Mouse (Mus musculus) heart, postnatal 10 days (tissue): ENCODE data around the gene Jag2. TPM values are rescaled to one million over a fixed set of nuclear protein-coding genes. Genes with fewer than 3 reads are reported as not detected.

Experiments
- DNase-seq, 2 experiments: peaks; one replicate each; pipeline ENCODE4 v3.0.0; 2021
- intact Hi-C: fragments of 180-260 bp; cut with DNase I; formaldehyde crosslinking; loops from one replicate; pipeline ENCODE4 v1.15.1; 2025
- total RNA-seq, 2 experiments: library from RNA; stranded (reverse); gene quantifications; 2 replicates each; pipeline ENCODE4 v1.2.3; 2021

The Jag2 gene
- total RNA-seq, 2 experiments from 2014 or later = 36.1 to 38.5 TPM

- intact Hi-C loops = no loop called here
- DNase-seq = no peak
These were observed 16.4 kb downstream of the Jag2 start for GRCm38 (mm10) chr12:112912951-112913745.

DNA sequence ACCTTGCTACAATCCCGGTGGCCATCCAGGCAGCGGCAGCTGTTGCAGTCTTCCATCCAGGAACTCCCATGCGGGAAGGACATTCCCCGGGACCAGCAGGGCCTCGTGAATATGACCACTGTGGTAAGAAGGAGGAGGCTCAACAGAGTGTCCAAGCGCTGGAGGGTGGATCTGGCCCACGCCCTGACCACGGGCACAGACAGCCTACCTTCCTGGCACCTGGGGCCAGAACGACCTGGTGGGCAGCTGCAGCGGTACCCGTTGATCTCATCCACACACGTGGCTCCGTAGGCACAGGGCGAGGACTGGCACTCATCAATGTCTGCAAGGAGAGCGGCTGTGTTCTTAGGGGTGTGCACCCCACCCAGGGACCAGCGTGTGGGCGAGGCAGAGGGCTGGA, 17.9 kb downstream of the Jag2 start:
- DNase-seq = no peak
- intact Hi-C loops = no loop called here

DNA sequence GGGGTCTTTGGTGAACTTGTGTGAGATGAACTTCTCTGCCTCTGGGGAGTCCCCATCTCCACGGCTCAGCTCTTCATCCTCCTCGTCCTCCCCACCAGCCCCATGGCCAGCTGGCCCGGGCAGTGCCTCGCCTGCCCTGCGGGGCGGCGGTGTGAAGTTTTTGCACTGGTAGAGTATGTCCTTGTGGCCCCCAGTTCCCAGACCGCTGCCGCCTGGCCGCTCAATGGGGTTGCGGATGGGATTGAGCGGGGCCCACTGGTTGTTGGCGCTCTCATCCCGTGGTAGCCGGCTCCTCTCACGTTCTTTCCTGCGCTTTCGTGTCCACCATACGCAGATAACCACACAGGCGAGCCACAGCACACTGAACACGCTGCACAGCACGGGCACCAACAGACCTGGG, 20.6 kb downstream of the Jag2 start:
- intact Hi-C loops = no loop called here
- no peak for DNase-seq

GRCm38 (mm10) chr12:112905001-112905400, 24.6 kb downstream of the Jag2 start:
- no peak for DNase-seq
- intact Hi-C loops = no loop called here

DNA sequence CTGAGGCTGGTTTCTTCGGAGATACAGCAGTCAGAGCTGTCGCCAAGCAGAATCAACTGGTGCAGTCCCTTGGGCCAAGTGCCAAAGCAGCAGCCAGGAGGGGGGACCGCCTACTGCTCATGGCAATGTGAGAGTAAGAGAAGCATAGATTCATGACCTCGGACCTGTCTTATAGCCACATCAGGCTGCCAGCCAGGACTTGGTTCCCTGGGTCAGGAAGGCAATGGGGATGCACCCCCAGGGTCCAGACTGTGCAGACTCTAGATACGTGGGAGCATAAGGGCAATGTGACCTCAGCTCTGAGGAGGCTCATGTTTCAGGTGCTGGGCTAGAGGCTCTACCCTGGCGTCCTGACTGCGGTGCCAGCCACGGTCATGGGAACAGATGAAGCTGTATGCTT, 25.6 kb downstream of the Jag2 start:
- intact Hi-C loops = no loop called here
- DNase-seq = no peak

DNA sequence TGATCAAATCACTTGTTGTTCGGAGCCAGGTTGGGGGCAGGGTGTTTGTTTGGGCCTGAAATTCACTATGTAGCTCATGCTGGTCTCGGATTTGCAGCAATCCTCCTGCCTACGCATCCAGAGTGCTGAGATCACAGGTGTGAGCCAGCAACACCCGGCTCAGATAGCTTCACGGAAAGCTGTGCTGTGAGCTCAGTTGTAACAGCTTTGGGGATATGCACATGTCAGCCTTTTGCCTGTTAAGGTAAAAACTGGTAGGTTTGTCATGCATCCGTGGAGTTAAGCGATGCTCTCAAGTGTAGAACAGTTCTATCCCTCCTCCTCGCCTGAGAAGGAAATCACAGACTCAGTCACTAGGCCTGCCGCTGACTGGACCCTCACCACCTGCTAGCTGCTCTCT, 28.9 kb downstream of the Jag2 start:
- no peak for DNase-seq
- intact Hi-C loops = no loop called here

DNA sequence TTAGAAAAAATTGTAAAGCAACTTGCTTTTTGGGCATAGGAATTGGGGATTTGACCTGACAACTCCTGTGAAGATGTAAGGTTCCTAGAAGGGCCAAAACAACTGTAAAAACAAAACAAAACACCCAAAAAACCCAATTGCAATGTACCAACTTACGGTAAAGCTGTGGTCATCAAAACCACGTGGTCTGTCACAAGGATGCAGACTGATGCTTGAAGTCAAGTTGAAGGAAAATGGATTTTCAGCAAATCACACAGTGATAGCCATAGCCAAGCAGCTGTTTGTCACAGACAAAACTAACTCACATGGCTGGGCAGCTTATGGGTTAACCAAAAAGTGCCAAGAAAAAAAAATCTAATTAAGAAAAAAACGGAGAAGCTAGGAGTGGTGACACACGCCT, 30.6 kb downstream of the Jag2 start:
- DNase-seq = no peak
- intact Hi-C loops = no loop called here

- DNase-seq = no peak
- intact Hi-C loops = no loop called here
These were observed 31.2 kb downstream of the Jag2 start for GRCm38 (mm10) chr12:112898351-112898750.

DNA sequence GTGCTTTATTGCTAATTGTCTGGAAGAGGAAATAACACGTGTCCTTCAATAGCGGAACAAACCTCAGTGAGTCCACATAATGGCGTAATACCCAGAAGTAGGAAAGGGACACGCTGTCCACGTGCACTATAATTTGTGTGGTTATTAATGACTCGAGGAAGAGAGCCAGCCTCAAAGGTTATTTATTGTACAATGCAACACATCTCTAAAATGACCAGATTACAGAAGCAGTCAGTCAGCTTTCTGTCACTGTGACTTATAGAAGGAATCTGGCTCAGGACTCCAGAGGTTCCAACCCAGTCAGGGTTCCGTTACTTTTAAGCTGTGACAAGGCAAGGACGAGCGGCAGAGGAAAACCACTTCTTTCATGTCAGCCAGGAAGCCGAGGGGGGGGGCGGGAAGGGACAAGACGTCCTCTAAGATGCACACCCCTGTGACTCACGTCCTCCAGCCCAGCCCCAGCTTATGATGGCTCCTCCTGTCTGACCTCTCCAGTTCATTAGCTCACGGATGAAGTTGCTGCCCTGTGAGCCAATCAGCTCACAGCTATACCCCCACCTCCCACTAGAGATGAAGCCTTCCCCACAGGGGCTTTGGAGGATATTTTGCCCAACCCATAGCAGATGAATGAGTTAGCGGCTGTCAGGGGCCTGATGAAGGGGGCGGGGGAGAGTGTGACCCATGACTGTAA, 31.9 kb downstream of the Jag2 start:
- peak; percentile 60 to 63 for DNase-seq
- intact Hi-C loops = no loop called here

DNA sequence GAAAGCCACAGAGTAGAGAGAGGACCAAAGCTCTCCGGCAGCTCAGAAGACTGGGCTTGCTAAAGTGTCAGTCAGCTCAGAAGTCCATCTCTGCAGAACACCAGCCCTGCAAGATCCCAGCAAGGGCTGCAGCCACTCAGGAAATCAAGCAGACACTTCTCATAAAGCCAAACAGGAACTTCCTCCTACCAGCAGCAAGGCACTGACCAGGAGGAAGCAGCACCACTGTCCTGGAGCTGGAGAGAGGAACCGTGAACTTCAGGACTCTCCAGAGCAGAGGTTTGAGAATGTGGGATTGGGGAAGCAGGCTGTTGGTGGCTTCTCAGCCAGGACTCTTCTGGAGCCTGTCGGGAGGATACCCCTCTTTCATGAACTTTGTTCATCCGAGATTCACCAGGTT, 34.6 kb downstream of the Jag2 start:
- peak in 1 of 2 experiments; percentile 29 for DNase-seq
- intact Hi-C loops = no loop called here

DNA sequence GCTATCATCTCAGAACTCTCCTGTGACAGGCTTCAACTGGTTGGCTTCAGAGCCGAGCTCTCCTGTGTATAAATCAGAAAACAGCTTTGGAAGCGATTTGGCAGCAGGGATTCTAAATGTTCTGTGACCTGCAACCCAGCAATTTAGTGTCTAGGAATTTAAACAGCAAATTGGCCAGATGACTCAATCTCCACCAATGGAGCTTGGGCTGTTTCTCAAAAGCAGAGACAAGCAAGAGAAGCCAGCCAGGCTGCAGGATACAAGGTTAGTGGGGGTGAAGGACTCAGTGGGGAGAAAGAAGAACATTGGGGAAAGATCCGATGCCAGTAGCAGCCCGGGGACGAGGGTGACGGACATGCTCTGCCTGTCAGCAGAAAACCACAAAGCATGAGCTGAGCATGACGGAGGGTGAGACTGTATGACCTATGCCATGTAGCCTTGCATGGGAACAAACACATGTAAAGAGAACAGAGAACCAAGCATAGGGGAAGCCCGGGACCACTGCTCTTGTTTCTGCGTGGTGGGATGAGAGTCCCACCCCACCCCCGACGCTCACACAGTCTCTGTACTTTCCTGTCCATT, 35.2 kb downstream of the Jag2 start:
- intact Hi-C loops = no loop called here

GRCm38 (mm10) chr12:112885465-112885864, 44.1 kb downstream of the Jag2 start:
- no peak for DNase-seq
- intact Hi-C loops = no loop called here

More for the DNA sequence above, 35.2 kb downstream of the Jag2 start:
- no peak for DNase-seq

DNA sequence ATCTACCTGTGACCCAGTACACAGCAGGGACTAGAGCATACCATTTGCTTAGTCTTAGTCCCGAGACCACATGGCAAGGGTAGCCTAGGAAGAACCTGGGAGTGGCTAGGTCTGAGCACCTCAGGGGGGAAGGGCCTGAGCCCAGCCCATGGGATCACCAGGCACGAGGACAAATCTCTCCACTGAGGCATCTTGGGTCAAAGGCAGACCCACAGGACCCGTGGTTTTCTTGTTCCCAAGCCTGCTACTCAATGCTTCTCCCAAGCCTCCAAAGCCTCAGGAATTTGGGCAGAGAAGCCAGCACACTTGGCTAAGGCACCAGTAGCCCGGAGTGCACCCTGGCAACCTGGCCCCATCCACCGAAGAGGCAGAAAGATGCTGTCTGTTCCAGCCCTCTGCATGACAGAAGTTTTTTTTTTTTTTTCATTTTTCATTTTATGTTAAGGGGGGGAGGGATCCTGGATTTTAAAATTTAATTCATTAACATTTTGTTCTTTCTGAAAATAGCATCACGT, 48.2 kb downstream of the Jag2 start:
- no peak for DNase-seq
- intact Hi-C loops = no loop called here

- intact Hi-C loops = no loop called here
- no peak for DNase-seq
These were observed 48.9 kb downstream of the Jag2 start for GRCm38 (mm10) chr12:112880661-112881060.

- DNase-seq = no peak
- intact Hi-C loops = loop anchor here (5.0 to 10.0 kb wide), 3 partner anchors 38 to 195 kb away; partner anchors contain the start of gene Tex22
These were observed 49.8 kb downstream of the Jag2 start for GRCm38 (mm10) chr12:112879731-112880130.

- DNase-seq = peak in 1 of 2 experiments; percentile 30
- intact Hi-C loops = loop anchor here (5.0 to 10.0 kb wide), 3 partner anchors 40 to 197 kb away; partner anchors contain the start of gene Tex22
These were observed 52.0 kb downstream of the Jag2 start for GRCm38 (mm10) chr12:112877607-112878020.

DNA sequence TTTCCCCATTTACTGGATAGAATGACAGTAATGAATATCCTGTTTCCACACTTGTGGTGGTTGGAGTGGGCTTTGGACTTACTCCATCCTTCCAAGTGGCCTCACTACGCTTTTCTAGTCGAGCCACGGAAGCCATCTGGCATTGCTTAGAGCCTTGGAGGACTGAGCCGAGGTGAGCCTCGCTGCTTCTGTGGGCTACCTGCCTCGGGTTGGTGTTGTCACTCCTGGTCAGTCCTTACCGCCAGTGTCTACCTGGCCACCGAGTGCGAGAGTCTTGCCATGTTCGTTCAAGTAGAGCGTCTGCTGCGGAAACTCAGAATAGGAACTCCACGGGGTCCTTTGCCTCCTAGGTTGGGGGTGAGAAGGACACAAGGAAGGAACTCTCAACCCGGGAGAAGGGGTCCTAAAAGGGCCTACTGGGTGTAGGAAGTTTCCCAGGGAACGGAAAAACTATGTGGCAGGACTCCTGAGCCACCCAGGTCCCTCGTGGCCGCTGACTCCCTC, 52.5 kb downstream of the Jag2 start:
- intact Hi-C loops = loop anchor here (5.0 to 10.0 kb wide), 3 partner anchors 40 to 198 kb away; partner anchors contain the start of gene Tex22
- no peak for DNase-seq

DNA sequence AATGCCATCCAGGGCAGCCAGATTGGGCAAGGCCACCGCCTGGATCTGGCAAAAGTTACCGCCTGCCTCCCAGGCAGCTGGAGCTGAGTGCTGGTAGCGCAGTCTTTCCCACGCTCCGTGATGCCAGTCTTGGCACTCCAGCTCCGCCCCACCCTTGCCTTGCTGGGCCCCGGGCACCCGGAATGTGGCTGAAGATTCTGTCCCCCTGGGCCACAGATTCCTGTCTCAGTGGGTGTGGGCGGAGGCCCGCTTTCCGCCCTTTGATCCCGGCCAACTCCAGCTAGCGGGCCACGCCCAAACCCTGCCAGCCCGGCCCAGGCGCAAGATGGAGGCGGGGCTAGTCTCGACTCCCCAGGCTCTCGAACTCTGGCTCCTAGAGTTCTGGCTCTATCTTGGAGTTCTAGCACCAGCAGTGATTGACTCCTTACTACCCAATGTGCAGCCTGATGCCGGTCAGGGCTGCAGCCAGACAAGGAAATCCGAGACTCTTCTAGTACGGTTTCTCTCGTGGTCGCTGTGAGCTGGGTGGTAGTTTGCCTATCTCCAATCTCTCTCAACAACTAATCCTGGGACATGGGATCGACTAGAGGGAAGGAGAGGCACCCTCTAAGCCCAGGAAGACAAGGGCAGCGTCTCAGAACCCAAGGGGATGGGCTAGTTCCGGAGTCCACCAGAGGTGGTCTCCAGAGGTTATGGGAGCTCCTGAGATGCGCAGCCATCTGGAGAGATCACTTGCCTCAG, 53.1 kb downstream of the Jag2 start:
- intact Hi-C loops = loop anchor here (5.0 to 10.0 kb wide), 3 partner anchors 41 to 198 kb away; partner anchors contain the start of gene Tex22
- peak; percentile 62 to 66 for DNase-seq

DNA sequence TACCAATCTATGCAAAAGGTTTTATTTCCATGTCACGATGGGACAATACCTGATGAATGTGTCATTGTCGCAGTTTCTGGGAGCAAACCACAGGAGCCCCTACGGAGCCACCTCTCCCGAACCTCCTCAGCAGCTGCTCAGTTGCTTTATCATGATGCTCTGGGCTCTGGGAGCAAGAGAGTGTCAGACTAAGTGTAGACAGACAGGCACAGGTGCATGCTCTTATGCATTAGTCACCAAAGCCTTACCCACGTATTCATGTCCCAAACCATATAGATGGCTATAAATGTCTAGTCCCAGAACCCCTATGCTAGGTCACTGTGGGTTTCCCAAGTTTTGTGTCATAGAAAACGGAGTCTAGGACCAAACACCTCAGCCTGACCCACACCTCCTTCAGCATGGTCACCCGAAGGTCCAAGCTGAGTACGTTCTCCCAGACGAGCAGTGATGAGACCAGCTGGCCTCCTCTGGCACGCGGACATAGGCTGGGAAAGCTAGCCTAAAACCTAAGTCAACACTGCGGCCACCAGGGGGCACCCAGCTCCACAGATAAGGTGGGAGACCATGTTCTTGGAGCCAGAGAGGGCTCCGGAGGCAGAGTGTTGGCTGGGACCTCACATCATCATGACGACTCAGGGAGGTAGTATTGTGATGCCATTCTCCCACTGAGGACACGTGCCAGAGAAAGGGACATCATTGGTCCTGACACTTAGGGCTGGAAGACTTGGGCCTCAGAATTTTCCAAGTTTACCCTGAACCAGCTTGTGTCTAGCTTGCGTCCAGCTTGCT, 54.2 kb downstream of the Jag2 start:
- intact Hi-C loops = loop anchor here (2.0 to 10.0 kb wide), 4 partner anchors 42 to 199 kb away; partner anchors contain the start of genes Jag2 and Tex22
- DNase-seq = peak; percentile 93 to 96
